Mouse (Mus musculus) stomach, postnatal 0 days (tissue): ENCODE results near the gene Ccdc96.

Experiments used
- CTCF ChIP-seq: IDR thresholded peaks from 2 replicates; pipeline ENCODE4 v1.5.1; 2016; ENCODE audit warnings: antibody characterized with exemption, low read depth, mild to moderate bottlenecking, moderate library complexity
- EP300 ChIP-seq: optimal IDR thresholded peaks from 2 replicates; pipeline ENCODE3; 2016; ENCODE audit warnings: antibody characterized with exemption

DNA sequence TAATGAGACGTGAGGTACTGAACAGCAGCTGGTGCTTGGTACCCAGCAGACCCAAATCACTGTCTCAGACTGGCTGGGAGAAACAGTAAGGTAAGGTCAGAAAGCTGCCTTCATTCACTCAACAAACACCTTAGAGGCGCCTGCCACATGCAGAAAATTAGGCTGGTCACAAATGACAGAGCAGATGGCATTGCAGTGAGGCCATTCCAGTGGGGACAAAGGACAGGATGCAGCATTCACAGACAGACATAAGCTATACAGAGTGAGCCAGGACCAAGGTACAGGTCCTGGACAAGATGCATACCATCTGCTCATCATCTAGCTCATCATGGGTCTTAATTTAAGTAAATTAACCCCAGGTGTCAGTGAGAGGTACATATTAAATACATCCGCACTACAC, 33.2 kb downstream of the Ccdc96 start:
- no peak for TF ChIP-seq CTCF
- no peak for TF ChIP-seq EP300
